Mouse (Mus musculus): ENCODE data around the gene Gpn3. TPM values are rescaled to one million over a fixed set of nuclear protein-coding genes. Genes with fewer than 3 reads are reported as not detected.
A peak's percentile ranks its signal among the peaks of the same experiment; 100 is the strongest.

Gene Gpn3
- polyA plus RNA-seq, 1 experiment, result 28.8 TPM

- Histone ChIP-seq H3K27ac (ENCODE audit: insufficient read depth, low read depth, low read length) (peak overlapping the region; percentile 88), H3K27me3 (replicated peaks; ENCODE audit: control insufficient read depth, insufficient read depth, low read length) (no peaks in the 10 kb centered on the region), H3K4me3 (ENCODE audit: insufficient read depth, low read depth, low read length) (peak overlapping the region; percentile 98), H3K36me3 (ENCODE audit: control insufficient read depth, insufficient read depth, low read length) (no peaks in the 10 kb centered on the region), H3K4me1 (ENCODE audit: control insufficient read depth, insufficient read depth, low read length) (peaks cover 5% of the 10 kb centered on the region; the same call in 1 of the 2 replicates)
- peak; percentile 94 for DNase-seq
- no peak for TF ChIP-seq POLR2A (IDR thresholded peaks at IDR 0.05; ENCODE audit: low read depth, low read length)
- TF ChIP-seq CTCF (conservative IDR thresholded peaks at IDR 0.05; ENCODE audit: insufficient read depth, insufficient read length, low read depth, low read length), result 0 out of 2 replicates have a peak, but pooled peaks have one; percentile 17
- WGBS, result under 1% methylated on average over 73 of the region's 73 CpGs
Measured at GRCm38 (mm10) chr5:122422071-122422964, 50.6 kb downstream of the Gpn3 start.

GRCm38 (mm10) chr5:122423083-122423482 is 51.4 kb downstream of the Gpn3 start:
- Histone ChIP-seq H3K27me3 (replicated peaks; ENCODE audit: control insufficient read depth, insufficient read depth, low read length) (no peaks in the 10 kb centered on the region), H3K4me1 (ENCODE audit: control insufficient read depth, insufficient read depth, low read length) (peaks cover 5% of the 10 kb centered on the region; the same call in 1 of the 2 replicates), H3K4me3 (ENCODE audit: insufficient read depth, low read depth, low read length) (peak overlapping the region; percentile 98), H3K36me3 (ENCODE audit: control insufficient read depth, insufficient read depth, low read length) (no peaks in the 10 kb centered on the region), H3K27ac (ENCODE audit: insufficient read depth, low read depth, low read length) (0 out of 2 replicates have a peak overlapping the region, but pooled peaks have one; percentile 16)
- TF ChIP-seq CTCF (conservative IDR thresholded peaks at IDR 0.05; ENCODE audit: insufficient read depth, insufficient read length, low read depth, low read length) (no peak), POLR2A (IDR thresholded peaks at IDR 0.05; ENCODE audit: low read depth, low read length) (no peak)
- WGBS, result 10% methylated on average over 15 of the region's 15 CpGs
- DNase-seq, result no peak

- Histone ChIP-seq H3K27ac (ENCODE audit: insufficient read depth, low read depth, low read length) (no peak overlapping the region), H3K36me3 (ENCODE audit: control insufficient read depth, insufficient read depth, low read length) (peaks cover 1% of the 10 kb centered on the region; the same call in 1 of the 2 replicates), H3K4me1 (ENCODE audit: control insufficient read depth, insufficient read depth, low read length) (peaks cover 5% of the 10 kb centered on the region; the same call in 1 of the 2 replicates), H3K4me3 (ENCODE audit: insufficient read depth, low read depth, low read length) (no peak overlapping the region), H3K27me3 (replicated peaks; ENCODE audit: control insufficient read depth, insufficient read depth, low read length) (no peaks in the 10 kb centered on the region)
- TF ChIP-seq POLR2A (IDR thresholded peaks at IDR 0.05; ENCODE audit: low read depth, low read length) (no peak), CTCF (conservative IDR thresholded peaks at IDR 0.05; ENCODE audit: insufficient read depth, insufficient read length, low read depth, low read length) (no peak)
- no peak for DNase-seq
- WGBS, result 30% methylated on average over 2 of the region's 2 CpGs
Measured at GRCm38 (mm10) chr5:122425550-122425949, 53.9 kb downstream of the Gpn3 start.

GRCm38 (mm10) chr5:122430036-122430775 is 58.5 kb downstream of the Gpn3 start:
- 92% methylated on average over 4 of the region's 4 CpGs for WGBS
- Histone ChIP-seq H3K36me3 (ENCODE audit: control insufficient read depth, insufficient read depth, low read length) (peaks cover 9% of the 10 kb centered on the region; the same call in 1 of the 2 replicates), H3K27me3 (replicated peaks; ENCODE audit: control insufficient read depth, insufficient read depth, low read length) (no peaks in the 10 kb centered on the region), H3K4me1 (ENCODE audit: control insufficient read depth, insufficient read depth, low read length) (no peaks in the 10 kb centered on the region; the same call in 1 of the 2 replicates), H3K27ac (ENCODE audit: insufficient read depth, low read depth, low read length) (no peak overlapping the region), H3K4me3 (ENCODE audit: insufficient read depth, low read depth, low read length) (no peak overlapping the region)
- DNase-seq, result no peak
- TF ChIP-seq CTCF (conservative IDR thresholded peaks at IDR 0.05; ENCODE audit: insufficient read depth, insufficient read length, low read depth, low read length), result no peak
- TF ChIP-seq POLR2A (IDR thresholded peaks at IDR 0.05; ENCODE audit: low read depth, low read length), result no peak

DNA sequence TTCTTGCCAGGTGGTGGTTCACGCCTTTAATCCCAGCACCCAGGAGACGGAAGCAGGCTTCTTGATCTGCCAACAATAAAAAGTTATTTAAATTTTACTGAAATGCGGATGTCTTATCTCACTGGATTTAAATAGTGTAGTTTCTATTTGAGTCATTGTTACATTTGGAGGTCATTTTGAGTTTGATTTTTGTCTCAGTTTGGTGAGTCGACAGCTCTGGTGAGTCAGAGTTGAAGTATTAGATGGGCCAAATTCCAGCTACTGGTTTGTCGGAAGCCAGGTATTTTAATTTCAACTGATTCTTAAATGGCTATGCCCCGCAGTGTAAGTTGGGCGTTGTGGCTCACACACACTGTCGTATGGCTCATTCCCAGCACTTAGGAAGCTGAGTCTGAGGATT is 59.5 kb downstream of the Gpn3 start:
- Histone ChIP-seq H3K36me3 (ENCODE audit: control insufficient read depth, insufficient read depth, low read length) (peaks cover 12% of the 10 kb centered on the region), H3K4me3 (ENCODE audit: insufficient read depth, low read depth, low read length) (no peak overlapping the region), H3K4me1 (ENCODE audit: control insufficient read depth, insufficient read depth, low read length) (no peaks in the 10 kb centered on the region; the same call in 1 of the 2 replicates), H3K27me3 (replicated peaks; ENCODE audit: control insufficient read depth, insufficient read depth, low read length) (no peaks in the 10 kb centered on the region), H3K27ac (ENCODE audit: insufficient read depth, low read depth, low read length) (peak overlapping the region; percentile 31)
- 78% methylated on average over 8 of the region's 8 CpGs for WGBS
- no peak for DNase-seq
- TF ChIP-seq POLR2A (IDR thresholded peaks at IDR 0.05; ENCODE audit: low read depth, low read length) (no peak), CTCF (conservative IDR thresholded peaks at IDR 0.05; ENCODE audit: insufficient read depth, insufficient read length, low read depth, low read length) (no peak)

Other genes starting within 250 kb of the Gpn3 start
- 0.09 and 0.14 TPM in 2 replicates for gene Ccdc63, start 231.1 kb upstream of the Gpn3 start, polyA plus RNA-seq (2012; rRNA removed)
- 75.8 and 91.5 TPM in 2 replicates for gene Ppp1cc, start 213.6 kb upstream of the Gpn3 start, polyA plus RNA-seq (2012; rRNA removed)
- 6.4 and 13.1 TPM in 2 replicates for gene Hvcn1, start 165.1 kb upstream of the Gpn3 start, polyA plus RNA-seq (2012; rRNA removed)
- gene Tctn1, start 107.4 kb upstream of the Gpn3 start, polyA plus RNA-seq (2012; rRNA removed), result 18.2 and 23.2 TPM in 2 replicates
- gene Pptc7, start 87.5 kb upstream of the Gpn3 start, polyA plus RNA-seq (2012; rRNA removed), result 28.8 and 31.7 TPM in 2 replicates
- 4.2 and 4.5 TPM in 2 replicates for gene Rad9b, start 17.6 kb upstream of the Gpn3 start, polyA plus RNA-seq (2012; rRNA removed)
- 111 and 133 TPM in 2 replicates for gene Vps29, start 17.5 kb upstream of the Gpn3 start, polyA plus RNA-seq (2012; rRNA removed)
- gene Fam216a, start 488 bp downstream of the Gpn3 start, polyA plus RNA-seq (2012; rRNA removed), result 20.7 and 20.8 TPM in 2 replicates
- 141 and 195 TPM in 2 replicates for gene Arpc3, start 20.0 kb downstream of the Gpn3 start, polyA plus RNA-seq (2012; rRNA removed)
- 30.3 and 33.5 TPM in 2 replicates for gene Anapc7, start 49.8 kb downstream of the Gpn3 start, polyA plus RNA-seq (2012; rRNA removed)
- 94.2 and 96.2 TPM in 2 replicates for gene Atp2a2, start 130.3 kb downstream of the Gpn3 start, polyA plus RNA-seq (2012; rRNA removed)
- gene Ift81, start 242.6 kb downstream of the Gpn3 start, polyA plus RNA-seq (2012; rRNA removed), result 2.0 and 3.4 TPM in 2 replicates